Mouse (Mus musculus): ENCODE measurements around the gene Eci1. TPM values are rescaled to one million over a fixed set of nuclear protein-coding genes. Genes with fewer than 3 reads are reported as not detected.

The Eci1 gene
- polyA plus RNA-seq, 1 experiment from 2014 or later = 157 TPM

DNA sequence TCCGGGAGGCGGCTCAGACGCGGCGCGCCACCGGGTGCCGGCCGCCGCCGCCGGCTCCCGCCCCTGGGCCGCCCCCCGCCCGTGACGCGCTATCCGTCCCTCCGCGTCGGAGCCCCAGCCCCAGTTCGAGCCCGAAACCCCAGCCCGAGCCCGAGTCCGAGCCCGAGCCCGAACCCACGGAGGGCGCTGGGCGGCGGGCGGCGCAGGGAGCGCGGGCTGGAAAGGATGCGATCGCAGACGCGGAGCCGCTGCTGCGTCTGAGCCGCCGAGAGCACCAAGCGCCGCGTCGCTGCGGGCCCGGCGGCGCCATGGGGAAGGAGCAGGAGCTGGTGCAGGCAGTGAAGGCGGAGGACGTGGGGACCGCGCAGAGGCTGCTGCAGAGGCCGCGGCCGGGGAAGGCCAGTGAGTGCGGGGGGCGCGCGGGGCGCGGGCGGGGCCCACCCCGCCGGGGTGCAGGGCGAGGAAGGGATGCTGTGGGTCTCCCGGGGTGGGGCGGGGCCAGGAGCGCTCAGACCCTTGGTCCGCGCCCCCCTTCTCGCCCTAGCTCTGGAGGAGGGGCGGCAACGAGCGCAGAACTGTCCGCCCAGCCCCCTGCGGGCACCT lies 62.3 kb downstream of the Eci1 start:
- Histone ChIP-seq H3K36me3 (no peaks in the 10 kb centered on the region), H3K4me2 (peak overlapping the region; percentile 99), H3K27me3 (replicated peaks) (peaks cover 23% of the 10 kb centered on the region), H3K4me3 (replicated peaks) (peak overlapping the region; percentile 59), H3K9ac (peak overlapping the region; percentile 61; the same call in 1 of the 2 replicates), H3K9me3 (no peaks in the 10 kb centered on the region), H3K4me1 (peaks cover 9% of the 10 kb centered on the region), H3K27ac (no peak overlapping the region)
- peak; percentile 33; the same call in 1 of the 2 replicates for ATAC-seq (ENCODE audit: insufficient read depth, low FRiP score, low read depth)
- under 1% methylated on average over 73 of the region's 81 CpGs for WGBS

Other genes starting within 250 kb of the Eci1 start
- gene Tbc1d24, start 221.1 kb upstream of the Eci1 start, polyA plus RNA-seq (2015; fragmentation: Nextera tagmentation; extraction: Ambion mirVana) = 5.0 and 6.3 TPM in 2 replicates
- gene Ntn3, start 217.1 kb upstream of the Eci1 start, polyA plus RNA-seq (2015; fragmentation: Nextera tagmentation; extraction: Ambion mirVana) = 8.1 and 8.5 TPM in 2 replicates
- 9.8 and 10.0 TPM in 2 replicates for gene Tedc2, start 205.8 kb upstream of the Eci1 start, polyA plus RNA-seq (2015; fragmentation: Nextera tagmentation; extraction: Ambion mirVana)
- 54.2 and 55.0 TPM in 2 replicates for gene Ccnf, start 175.2 kb upstream of the Eci1 start, polyA plus RNA-seq (2015; fragmentation: Nextera tagmentation; extraction: Ambion mirVana)
- 0.09 and 0.23 TPM in 2 replicates for gene Abca17, start 75.6 kb upstream of the Eci1 start, polyA plus RNA-seq (2015; fragmentation: Nextera tagmentation; extraction: Ambion mirVana)
- 11.9 TPM in 2 replicates for gene Abca3, start 74.7 kb upstream of the Eci1 start, polyA plus RNA-seq (2015; fragmentation: Nextera tagmentation; extraction: Ambion mirVana)
- 230 and 250 TPM in 2 replicates for gene Rnps1, start 12.1 kb upstream of the Eci1 start, polyA plus RNA-seq (2015; fragmentation: Nextera tagmentation; extraction: Ambion mirVana)
- gene Dnase1l2, start 16.5 kb downstream of the Eci1 start, polyA plus RNA-seq (2015; fragmentation: Nextera tagmentation; extraction: Ambion mirVana) = 2.7 and 4.6 TPM in 2 replicates
- gene E4f1, start 43.7 kb downstream of the Eci1 start, polyA plus RNA-seq (2015; fragmentation: Nextera tagmentation; extraction: Ambion mirVana) = 30.8 and 33.7 TPM in 2 replicates
- 64.6 and 65.3 TPM in 2 replicates for gene Pgp, start 43.8 kb downstream of the Eci1 start, polyA plus RNA-seq (2015; fragmentation: Nextera tagmentation; extraction: Ambion mirVana)
- 0.31 TPM in 1 of 2 replicates, not detected in the other for gene Bricd5, start 47.2 kb downstream of the Eci1 start, polyA plus RNA-seq (2015; fragmentation: Nextera tagmentation; extraction: Ambion mirVana)
- gene Mlst8, start 52.4 kb downstream of the Eci1 start, polyA plus RNA-seq (2015; fragmentation: Nextera tagmentation; extraction: Ambion mirVana) = 25.0 and 30.5 TPM in 2 replicates
- 2.6 and 3.0 TPM in 2 replicates for gene Caskin1, start 62.0 kb downstream of the Eci1 start, polyA plus RNA-seq (2015; fragmentation: Nextera tagmentation; extraction: Ambion mirVana)
- gene Traf7, start 101.3 kb downstream of the Eci1 start, polyA plus RNA-seq (2015; fragmentation: Nextera tagmentation; extraction: Ambion mirVana) = 82.7 and 84.2 TPM in 2 replicates
- 8.3 and 11.6 TPM in 2 replicates for gene Rab26, start 107.6 kb downstream of the Eci1 start, polyA plus RNA-seq (2015; fragmentation: Nextera tagmentation; extraction: Ambion mirVana)
- 27.3 and 29.0 TPM in 2 replicates for gene Pkd1, start 123.2 kb downstream of the Eci1 start, polyA plus RNA-seq (2015; fragmentation: Nextera tagmentation; extraction: Ambion mirVana)
- gene Tsc2, start 206.0 kb downstream of the Eci1 start, polyA plus RNA-seq (2015; fragmentation: Nextera tagmentation; extraction: Ambion mirVana) = 45.4 TPM in 2 replicates
- 18.7 and 20.3 TPM in 2 replicates for gene Nthl1, start 206.0 kb downstream of the Eci1 start, polyA plus RNA-seq (2015; fragmentation: Nextera tagmentation; extraction: Ambion mirVana)
- 51.0 and 53.7 TPM in 2 replicates for gene Slc9a3r2, start 223.7 kb downstream of the Eci1 start, polyA plus RNA-seq (2015; fragmentation: Nextera tagmentation; extraction: Ambion mirVana)
- 0.30 and 0.46 TPM in 2 replicates for gene Npw, start 231.8 kb downstream of the Eci1 start, polyA plus RNA-seq (2015; fragmentation: Nextera tagmentation; extraction: Ambion mirVana)
- 19.3 and 22.1 TPM in 2 replicates for gene Zfp598, start 243.0 kb downstream of the Eci1 start, polyA plus RNA-seq (2015; fragmentation: Nextera tagmentation; extraction: Ambion mirVana)

Data from stomach, embryonic 15.5 days (tissue).